8 mouse cellular contexts compared by ENCODE assay signal in the genomic region with DNA sequence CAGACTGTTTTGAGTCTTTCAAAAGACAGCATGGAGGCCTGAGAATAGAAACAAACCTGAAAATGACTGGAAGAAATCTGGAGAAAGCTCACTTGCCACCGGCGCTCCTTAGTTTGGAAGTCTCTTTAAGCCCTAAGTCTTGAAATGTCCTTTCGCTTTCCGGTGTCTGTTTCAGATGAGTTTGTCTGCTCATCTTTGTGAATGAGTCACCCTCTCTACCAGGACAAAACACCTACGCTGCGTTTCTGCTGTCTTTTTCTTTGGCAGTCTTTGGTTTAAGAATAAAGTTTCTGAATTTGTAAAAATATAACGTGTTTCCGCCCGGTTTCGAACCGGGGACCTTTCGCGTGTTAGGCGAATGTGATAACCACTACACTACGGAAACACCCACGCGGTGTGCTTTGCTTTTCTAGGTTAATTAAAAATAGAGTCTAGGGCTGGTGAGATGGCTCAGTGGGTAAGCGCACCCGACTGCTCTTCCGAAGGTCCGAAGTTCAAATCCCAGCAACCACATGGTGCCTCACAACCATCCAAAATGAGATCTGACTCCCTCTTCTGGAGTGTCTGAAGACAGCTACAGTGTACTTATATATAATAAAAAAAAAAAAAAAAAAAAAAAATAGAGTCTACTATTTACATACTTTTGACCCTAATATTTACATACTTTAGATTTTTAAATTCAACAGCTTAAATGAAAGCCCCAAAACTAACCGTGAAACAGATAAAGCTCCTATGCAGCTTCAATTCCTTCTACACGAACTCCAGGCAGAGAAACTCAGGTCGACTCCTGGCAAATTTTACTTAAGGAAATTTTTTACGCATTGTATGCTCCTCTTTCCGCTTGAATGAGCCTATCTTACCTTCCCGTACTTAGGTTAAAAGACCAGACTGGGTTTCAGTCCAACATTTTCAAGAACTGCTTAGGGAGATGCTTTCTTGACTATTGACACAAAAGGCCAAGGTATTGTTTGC. TPM values are rescaled to one million over a fixed set of nuclear protein-coding genes. Genes with fewer than 3 reads are reported as not detected.
A peak's percentile ranks its signal among the peaks of the same experiment; 100 is the strongest.
DNase-seq lines count a peak whose midpoint lies in the region; ATAC-seq lines count a peak whose summit lies in the region.

No protein-coding gene starts in this region.

- no peak overlapping the region for H3K27ac ChIP-seq in embryonic facial prominence, embryonic 10.5 days (replicated peaks)
- H3K27ac ChIP-seq in kidney, embryonic 14.5 days (ENCODE audit: low read depth, low read length) = no peak overlapping the region
- no peak overlapping the region for H3K27ac ChIP-seq in limb, embryonic 15.5 days

- H3K4me1 ChIP-seq in embryonic facial prominence, embryonic 10.5 days = peaks cover 11% of the 10 kb centered on the region; the same call in 1 of the 2 replicates
- no peaks in the 10 kb centered on the region; the same call in 1 of the 2 replicates for H3K4me1 ChIP-seq in kidney, embryonic 14.5 days (ENCODE audit: control insufficient read depth, insufficient read depth, low read length)
- peaks cover 13% of the 10 kb centered on the region for H3K4me1 ChIP-seq in limb, embryonic 15.5 days

- ATAC-seq in activated CD4-positive, CD25-positive, alpha-beta regulatory T cell, adult 4 months = peak; percentile 84
- peak; percentile 83 for ATAC-seq in kidney, embryonic 14.5 days (ENCODE audit: low FRiP score, low TSS enrichment)
- ATAC-seq in limb, embryonic 15.5 days (ENCODE audit: insufficient number of reproducible peaks, low FRiP score, low TSS enrichment, low read depth) = no peak
- peak; percentile 84 for ATAC-seq in monocyte, adult 5-6 weeks (replicated peaks; ENCODE audit: insufficient number of reproducible peaks, low FRiP score, low TSS enrichment, poor library complexity, severe bottlenecking)

- no peak overlapping the region for H3K4me2 ChIP-seq in kidney, embryonic 14.5 days (replicated peaks; ENCODE audit: low read depth, low read length)
- H3K4me2 ChIP-seq in limb, embryonic 15.5 days = no peak overlapping the region

- WGBS in embryonic facial prominence, embryonic 10.5 days = 15% methylated on average over 27 of the region's 27 CpGs
- WGBS in kidney, embryonic 14.5 days = 16% methylated on average over 27 of the region's 27 CpGs
- 17% methylated on average over 27 of the region's 27 CpGs for WGBS in limb, embryonic 15.5 days

- peak; percentile 93 to 95 for DNase-seq in B cell, adult 2 months
- DNase-seq in embryonic facial prominence, embryonic 10.5 days (ENCODE audit: low spot score) = peak; percentile 86
- DNase-seq in heart, adult 8-10 months (ENCODE audit: low spot score) = peak; percentile 77
- peak; percentile 62 for DNase-seq in testis, postnatal 14 days (ENCODE audit: low spot score)

- no peaks in the 10 kb centered on the region for H3K36me3 ChIP-seq in embryonic facial prominence, embryonic 10.5 days (replicated peaks)
- H3K36me3 ChIP-seq in kidney, embryonic 14.5 days (ENCODE audit: control insufficient read depth, insufficient read depth, low read length) = no peaks in the 10 kb centered on the region
- H3K36me3 ChIP-seq in limb, embryonic 15.5 days = no peaks in the 10 kb centered on the region

- H3K4me3 ChIP-seq in embryonic facial prominence, embryonic 10.5 days = peak overlapping the region; percentile 32
- H3K4me3 ChIP-seq in kidney, embryonic 14.5 days (ENCODE audit: low read length) = peak overlapping the region; percentile 8; the same call in 1 of the 2 replicates
- peak overlapping the region; percentile 12; the same call in 1 of the 2 replicates for H3K4me3 ChIP-seq in limb, embryonic 15.5 days

- H3K9me3 ChIP-seq in embryonic facial prominence, embryonic 10.5 days = no peaks in the 10 kb centered on the region
- no peaks in the 10 kb centered on the region for H3K9me3 ChIP-seq in kidney, embryonic 14.5 days (ENCODE audit: control insufficient read depth, low read length)
- no peaks in the 10 kb centered on the region for H3K9me3 ChIP-seq in limb, embryonic 15.5 days

- H3K27me3 ChIP-seq in embryonic facial prominence, embryonic 10.5 days (replicated peaks; ENCODE audit: low read depth, poor library complexity, severe bottlenecking) = peaks cover 88% of the 10 kb centered on the region
- H3K27me3 ChIP-seq in kidney, embryonic 14.5 days (ENCODE audit: control insufficient read depth, insufficient read depth, low read length) = peaks cover 53% of the 10 kb centered on the region
- H3K27me3 ChIP-seq in limb, embryonic 15.5 days = peaks cover 81% of the 10 kb centered on the region

- H3K9ac ChIP-seq in kidney, embryonic 14.5 days (ENCODE audit: low read depth, low read length) = no peak overlapping the region
- H3K9ac ChIP-seq in limb, embryonic 15.5 days = no peak overlapping the region

RNA-seq across cellular contexts. Expression of gene Prss16, which starts 6.2 kb away (rescaled TPM):
- under 1 TPM; 0.19 to 0.48 TPM for polyA plus RNA-seq in activated CD4-positive, CD25-positive, alpha-beta regulatory T cell, adult 4 months (2017; shearing (Covaris generic))
- polyA plus RNA-seq in embryonic facial prominence, embryonic 10.5 days (2016; fragmentation: Nextera tagmentation; extraction: Ambion mirVana) = 0.13 and 0.54 TPM in 2 replicates
- under 1 TPM in 1 of 4 experiments, not detected in 3; 0.22 TPM for total RNA-seq in heart, adult 8-10 months (2022)
- polyA plus RNA-seq in kidney, embryonic 14.5 days (2014; fragmentation: Nextera tagmentation; extraction: Ambion mirVana) = not detected in 2 replicates
- 1.2 and 1.3 TPM in 2 replicates for polyA plus RNA-seq in limb, embryonic 15.5 days (2015; fragmentation: Nextera tagmentation; extraction: Ambion mirVana)
- 0.10 to 0.64 TPM in 2 of 3 replicates, not detected in the other for total RNA-seq in monocyte, adult 5-6 weeks (2017)

RNA-seq across cellular contexts. Expression of gene Hist1h2ah, which starts 19.6 kb away (rescaled TPM):
- polyA plus RNA-seq in activated CD4-positive, CD25-positive, alpha-beta regulatory T cell, adult 4 months (2017; shearing (Covaris generic)) = 100 to 1,000 TPM in 1 of 2 experiments, not detected in 1; 174 TPM
- 8.0 and 8.8 TPM in 2 replicates for polyA plus RNA-seq in embryonic facial prominence, embryonic 10.5 days (2016; fragmentation: Nextera tagmentation; extraction: Ambion mirVana)
- 10 to 100 TPM in 2 of 4 experiments, 1 to 10 TPM in 2; 1.7 to 11.1 (median 9.1) TPM for total RNA-seq in heart, adult 8-10 months (2022)
- 8.6 and 14.9 TPM in 2 replicates for polyA plus RNA-seq in kidney, embryonic 14.5 days (2014; fragmentation: Nextera tagmentation; extraction: Ambion mirVana)
- 4.7 and 7.2 TPM in 2 replicates for polyA plus RNA-seq in limb, embryonic 15.5 days (2015; fragmentation: Nextera tagmentation; extraction: Ambion mirVana)
- 11.3 to 37.5 TPM in 2 of 3 replicates, not detected in the other for total RNA-seq in monocyte, adult 5-6 weeks (2017)

RNA-seq across cellular contexts. Expression of gene Hist1h2bk, which starts 19.9 kb away (rescaled TPM):
- polyA plus RNA-seq in activated CD4-positive, CD25-positive, alpha-beta regulatory T cell, adult 4 months (2017; shearing (Covaris generic)) = 1 to 10 TPM; 2.6 to 4.2 TPM
- polyA plus RNA-seq in embryonic facial prominence, embryonic 10.5 days (2016; fragmentation: Nextera tagmentation; extraction: Ambion mirVana) = 8.5 and 10.0 TPM in 2 replicates
- 10 to 100 TPM in 1 of 4 experiments, 1 to 10 TPM in 3; 4.6 to 13.2 (median 8.3) TPM for total RNA-seq in heart, adult 8-10 months (2022)
- polyA plus RNA-seq in kidney, embryonic 14.5 days (2014; fragmentation: Nextera tagmentation; extraction: Ambion mirVana) = 14.1 and 26.0 TPM in 2 replicates
- 4.2 and 6.2 TPM in 2 replicates for polyA plus RNA-seq in limb, embryonic 15.5 days (2015; fragmentation: Nextera tagmentation; extraction: Ambion mirVana)
- total RNA-seq in monocyte, adult 5-6 weeks (2017) = 6.8 to 12.3 TPM (median 11.3 TPM) in 3 replicates

RNA-seq across cellular contexts. Expression of gene Hist1h4i, which starts 25.4 kb away (rescaled TPM):
- polyA plus RNA-seq in activated CD4-positive, CD25-positive, alpha-beta regulatory T cell, adult 4 months (2017; shearing (Covaris generic)) = 10 to 100 TPM in 1 of 2 experiments, 1 to 10 TPM in 1; 5.9 to 14.6 TPM
- 37.1 and 38.7 TPM in 2 replicates for polyA plus RNA-seq in embryonic facial prominence, embryonic 10.5 days (2016; fragmentation: Nextera tagmentation; extraction: Ambion mirVana)
- 10 to 100 TPM; 11.6 to 17.7 (median 15.2) TPM for total RNA-seq in heart, adult 8-10 months (2022)
- polyA plus RNA-seq in kidney, embryonic 14.5 days (2014; fragmentation: Nextera tagmentation; extraction: Ambion mirVana) = 33.2 and 38.0 TPM in 2 replicates
- polyA plus RNA-seq in limb, embryonic 15.5 days (2015; fragmentation: Nextera tagmentation; extraction: Ambion mirVana) = 15.8 and 18.4 TPM in 2 replicates
- total RNA-seq in monocyte, adult 5-6 weeks (2017) = 13.3 to 29.5 TPM (median 23.6 TPM) in 3 replicates

RNA-seq across cellular contexts. Expression of gene Hist1h2ag, which starts 27.0 kb away (rescaled TPM):
- polyA plus RNA-seq in activated CD4-positive, CD25-positive, alpha-beta regulatory T cell, adult 4 months (2017; shearing (Covaris generic)) = not detected
- 75.8 and 77.8 TPM in 2 replicates for polyA plus RNA-seq in embryonic facial prominence, embryonic 10.5 days (2016; fragmentation: Nextera tagmentation; extraction: Ambion mirVana)
- 10 to 100 TPM in 1 of 4 experiments, 1 to 10 TPM in 3; 2.7 to 12.6 (median 6.6) TPM for total RNA-seq in heart, adult 8-10 months (2022)
- polyA plus RNA-seq in kidney, embryonic 14.5 days (2014; fragmentation: Nextera tagmentation; extraction: Ambion mirVana) = 81.2 and 125 TPM in 2 replicates
- 32.9 and 36.9 TPM in 2 replicates for polyA plus RNA-seq in limb, embryonic 15.5 days (2015; fragmentation: Nextera tagmentation; extraction: Ambion mirVana)
- 17.4 to 59.7 TPM in 2 of 3 replicates, not detected in the other for total RNA-seq in monocyte, adult 5-6 weeks (2017)
